Mouse (Mus musculus): ENCODE data around the gene Tmem242.

Gene Tmem242

DNA sequence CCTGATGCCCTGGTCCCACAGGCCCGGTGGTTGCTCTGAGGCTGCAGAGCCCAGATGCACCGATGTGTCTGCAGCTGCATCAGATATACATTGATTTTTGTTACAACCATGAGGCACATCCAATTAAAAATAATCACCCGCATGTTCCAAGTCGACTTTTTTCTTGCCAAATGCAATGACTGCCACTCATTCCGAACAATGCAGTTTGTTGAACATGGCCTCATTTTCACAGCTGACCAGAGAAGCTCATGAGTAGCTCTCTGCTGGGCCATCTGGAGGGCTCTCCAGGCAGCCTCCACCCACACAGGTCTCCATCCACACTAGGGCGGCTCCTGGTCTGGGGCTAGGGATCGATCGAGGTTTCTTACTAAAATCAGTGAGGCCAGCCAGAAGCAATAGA, 67.1 kb downstream of the Tmem242 start:
- DNase-seq = no peak

- DNase-seq = no peak
Measured at GRCm38 (mm10) chr17:5371521-5371920, 68.5 kb downstream of the Tmem242 start.

DNA sequence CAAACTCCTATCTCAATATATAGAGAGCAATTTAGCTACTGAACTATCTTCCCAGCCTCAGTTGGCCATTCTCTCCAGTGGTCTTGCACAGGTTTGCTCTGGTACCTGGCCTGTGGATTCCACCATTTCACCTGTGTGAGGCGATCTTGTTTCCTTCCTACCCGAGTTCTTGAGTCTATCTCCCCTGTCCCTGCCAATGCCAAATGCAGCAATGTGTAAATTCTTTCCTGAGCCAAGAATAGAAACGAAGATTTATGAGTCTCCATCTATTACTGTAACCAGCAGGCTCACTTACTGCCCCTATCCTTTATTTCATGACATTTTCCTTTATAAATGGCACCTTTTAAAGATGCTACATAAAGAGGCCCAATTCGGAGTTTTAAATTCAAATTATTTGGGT, 69.0 kb downstream of the Tmem242 start:
- DNase-seq = no peak

- DNase-seq = no peak
Measured at GRCm38 (mm10) chr17:5365992-5366398, 74.1 kb downstream of the Tmem242 start.

Measured in kidney, adult 11 months (tissue).